Mouse (Mus musculus): ENCODE data around the gene Rnf31. TPM values are rescaled to one million over a fixed set of nuclear protein-coding genes. Genes with fewer than 3 reads are reported as not detected.

Gene Rnf31
- total and polyA plus RNA-seq, 3 experiments: 19.7 to 30.9 (median 27.5) TPM

GRCm38 (mm10) chr14:55640816-55641215, 49.3 kb downstream of the Rnf31 start:
- TF ChIP-seq POLR2A (IDR thresholded peaks at IDR 0.05; ENCODE audit: insufficient read depth, low read depth, low read length) (no peak), EP300 (IDR thresholded peaks at IDR 0.05; ENCODE audit: insufficient read depth, low read depth, low read length) (no peak), CTCF (IDR thresholded peaks at IDR 0.05) (no peak)
- H3K27me3 ChIP-seq (ENCODE audit: control insufficient read depth, insufficient read depth, low read length): no peaks in the 10 kb centered on the region
- H3K9ac ChIP-seq (ENCODE audit: low read depth, low read length): no peak overlapping the region
- WGBS: 95% methylated on average over 14 of the region's 14 CpGs
- no peak overlapping the region for H3K4me3 ChIP-seq
- H3K4me1 ChIP-seq (ENCODE audit: control insufficient read depth, insufficient read depth, low read length): peaks cover 5% of the 10 kb centered on the region
- DNase-seq: no peak
- H3K79me2 ChIP-seq (replicated peaks; ENCODE audit: control insufficient read depth, insufficient read depth, low read length): 0 out of 2 replicates have a peak, but pooled peaks cover 2% of the 10 kb centered on the region
- H3K27ac ChIP-seq: no peak overlapping the region
- H3K36me3 ChIP-seq (ENCODE audit: control insufficient read depth, insufficient read depth, low read length): peaks cover 2% of the 10 kb centered on the region; the same call in 1 of the 2 replicates
- intact Hi-C loops (cut with DNase I): loop anchor here (5.0 kb wide), 1 partner anchor 81 kb away; the partner anchor contains the start of gene Rabggta

- H3K9ac ChIP-seq (ENCODE audit: low read depth, low read length): no peak overlapping the region
- no peak overlapping the region for H3K4me3 ChIP-seq
- intact Hi-C loops (cut with DNase I): loop anchor here (5.0 kb wide), 1 partner anchor 81 kb away; the partner anchor contains the start of gene Rabggta
- DNase-seq: no peak
- H3K27me3 ChIP-seq (ENCODE audit: control insufficient read depth, insufficient read depth, low read length): no peaks in the 10 kb centered on the region
- H3K4me1 ChIP-seq (ENCODE audit: control insufficient read depth, insufficient read depth, low read length): peaks cover 5% of the 10 kb centered on the region
- 96% methylated on average over 13 of the region's 13 CpGs for WGBS
- TF ChIP-seq EP300 (IDR thresholded peaks at IDR 0.05; ENCODE audit: insufficient read depth, low read depth, low read length) (no peak), POLR2A (IDR thresholded peaks at IDR 0.05; ENCODE audit: insufficient read depth, low read depth, low read length) (no peak), CTCF (IDR thresholded peaks at IDR 0.05) (no peak)
- no peaks in the 10 kb centered on the region for H3K36me3 ChIP-seq (ENCODE audit: control insufficient read depth, insufficient read depth, low read length)
- H3K79me2 ChIP-seq (replicated peaks; ENCODE audit: control insufficient read depth, insufficient read depth, low read length): 0 out of 2 replicates have a peak, but pooled peaks cover 2% of the 10 kb centered on the region
- H3K27ac ChIP-seq: no peak overlapping the region
These were observed 49.8 kb downstream of the Rnf31 start for GRCm38 (mm10) chr14:55641291-55641690.

GRCm38 (mm10) chr14:55642679-55643059, 51.2 kb downstream of the Rnf31 start:
- Histone ChIP-seq H3K36me3 (ENCODE audit: control insufficient read depth, insufficient read depth, low read length) (no peaks in the 10 kb centered on the region), H3K27me3 (ENCODE audit: control insufficient read depth, insufficient read depth, low read length) (no peaks in the 10 kb centered on the region), H3K79me2 (replicated peaks; ENCODE audit: control insufficient read depth, insufficient read depth, low read length) (0 out of 2 replicates have a peak, but pooled peaks cover 2% of the 10 kb centered on the region), H3K4me3 (peak overlapping the region; percentile 95), H3K9ac (ENCODE audit: low read depth, low read length) (peak overlapping the region; percentile 88), H3K27ac (peak overlapping the region; percentile 100), H3K4me1 (ENCODE audit: control insufficient read depth, insufficient read depth, low read length) (peaks cover 5% of the 10 kb centered on the region)
- TF ChIP-seq POLR2A (IDR thresholded peaks at IDR 0.05; ENCODE audit: insufficient read depth, low read depth, low read length) (no peak), CTCF (IDR thresholded peaks at IDR 0.05) (no peak), EP300 (IDR thresholded peaks at IDR 0.05; ENCODE audit: insufficient read depth, low read depth, low read length) (no peak)
- intact Hi-C loops (cut with DNase I): loop anchor here (2.0 to 5.0 kb wide), 3 partner anchors 18 to 80 kb away; partner anchors contain the start of genes Mdp1 and Rabggta
- 14% methylated on average over 8 of the region's 8 CpGs for WGBS
- DNase-seq: no peak

- H3K9ac ChIP-seq (ENCODE audit: low read depth, low read length): peak within 1 kb of the TSS; percentile 88
- H3K27me3 ChIP-seq (ENCODE audit: control insufficient read depth, insufficient read depth, low read length): no peaks in the 10 kb centered on the region
- H3K36me3 ChIP-seq (ENCODE audit: control insufficient read depth, insufficient read depth, low read length): no peaks in the 10 kb centered on the region
- H3K4me1 ChIP-seq (ENCODE audit: control insufficient read depth, insufficient read depth, low read length): peaks cover 5% of the 10 kb centered on the region
- peak; percentile 27; the same call in 1 of the 2 replicates for TF ChIP-seq CTCF (IDR thresholded peaks at IDR 0.05)
- no peak for TF ChIP-seq EP300 (IDR thresholded peaks at IDR 0.05; ENCODE audit: insufficient read depth, low read depth, low read length)
- peak; percentile 47; the same call in 1 of the 2 replicates for TF ChIP-seq POLR2A (IDR thresholded peaks at IDR 0.05; ENCODE audit: insufficient read depth, low read depth, low read length)
- DNase-seq: peak; percentile 94
- under 1% methylated on average over 89 of the region's 89 CpGs for WGBS
- peak within 1 kb of the TSS; percentile 100 for H3K27ac ChIP-seq
- H3K4me3 ChIP-seq: peak within 1 kb of the TSS; percentile 95
- H3K79me2 ChIP-seq (replicated peaks; ENCODE audit: control insufficient read depth, insufficient read depth, low read length): 0 out of 2 replicates have a peak, but pooled peaks cover 2% of the 10 kb centered on the region
- intact Hi-C loops (cut with DNase I): loop anchor here (2.0 to 5.0 kb wide), 3 partner anchors 18 to 79 kb away; partner anchors contain the start of genes Mdp1 and Rabggta
These were observed 51.8 kb downstream of the Rnf31 start, which contains the start of gene Tm9sf1 for GRCm38 (mm10) chr14:55643060-55643907. Gene Tm9sf1 (minus strand): TSS chr14:55643806.

- intact Hi-C loops (cut with DNase I): loop anchor here (5.0 kb wide), 1 partner anchor 78 kb away; the partner anchor contains the start of gene Rabggta
- peak overlapping the region; percentile 95 for H3K4me3 ChIP-seq
- no peak for DNase-seq
These were observed 52.9 kb downstream of the Rnf31 start for GRCm38 (mm10) chr14:55644261-55644888.

More at GRCm38 (mm10) chr14:55644261-55644888, 52.9 kb downstream of the Rnf31 start:
- H3K27me3 ChIP-seq (ENCODE audit: control insufficient read depth, insufficient read depth, low read length): no peaks in the 10 kb centered on the region
- no peak for TF ChIP-seq CTCF (IDR thresholded peaks at IDR 0.05)
- TF ChIP-seq EP300 (IDR thresholded peaks at IDR 0.05; ENCODE audit: insufficient read depth, low read depth, low read length): no peak
- 0 out of 2 replicates have a peak, but pooled peaks have one; percentile 12 for TF ChIP-seq POLR2A (IDR thresholded peaks at IDR 0.05; ENCODE audit: insufficient read depth, low read depth, low read length)
- peaks cover 5% of the 10 kb centered on the region for H3K4me1 ChIP-seq (ENCODE audit: control insufficient read depth, insufficient read depth, low read length)
- H3K9ac ChIP-seq (ENCODE audit: low read depth, low read length): peak overlapping the region; percentile 25
- peak overlapping the region; percentile 100; the same call in 1 of the 2 replicates for H3K27ac ChIP-seq
- H3K79me2 ChIP-seq (replicated peaks; ENCODE audit: control insufficient read depth, insufficient read depth, low read length): 0 out of 2 replicates have a peak, but pooled peaks cover 2% of the 10 kb centered on the region
- 9% methylated on average over 17 of the region's 17 CpGs for WGBS
- H3K36me3 ChIP-seq (ENCODE audit: control insufficient read depth, insufficient read depth, low read length): no peaks in the 10 kb centered on the region
